Mouse (Mus musculus) liver, embryonic 13.5 days (tissue): ENCODE measurements around the gene Oxnad1. TPM values are rescaled to one million over a fixed set of nuclear protein-coding genes. Genes with fewer than 3 reads are reported as not detected.

Source experiments
- ATAC-seq: fragments of 200-750 bp; cut with Nextera tagmentation; 2 replicates; pipeline ENCODE4 v1.8.0; 2017; ENCODE audit warnings: low read depth, mild to moderate bottlenecking, moderate number of reproducible peaks, moderate library complexity
- DNase-seq: peaks from one replicate; pipeline ENCODE4 v3.0.0; 2022
- H3K27ac ChIP-seq: fragments of 300-500 bp; sonication (generic); 2 replicates; pipeline ENCODE4 v1.5.1; 2015; ENCODE audit warnings: moderate library complexity, mild to moderate bottlenecking, inconsistent platforms
- H3K27me3 ChIP-seq: fragments of 300-500 bp; sonication (generic); 2 replicates; pipeline ENCODE4 v1.6.1; 2015; ENCODE audit warnings: mild to moderate bottlenecking, inconsistent platforms
- H3K36me3 ChIP-seq: fragments of 300-500 bp; sonication (generic); 2 replicates; pipeline ENCODE4 v1.6.1; 2015; ENCODE audit warnings: mild to moderate bottlenecking, inconsistent platforms
- H3K4me1 ChIP-seq: fragments of 300-500 bp; sonication (generic); replicated peaks from 2 replicates; pipeline ENCODE4 v1.6.1; 2015; ENCODE audit warnings: inconsistent platforms
- H3K4me2 ChIP-seq: fragments of 300-500 bp; sonication (generic); 2 replicates; pipeline ENCODE4 v1.6.1; 2015; ENCODE audit warnings: inconsistent platforms, mild to moderate bottlenecking, moderate library complexity
- H3K4me3 ChIP-seq: fragments of 300-500 bp; sonication (generic); replicated peaks from 2 replicates; pipeline ENCODE4 v1.5.1; 2015; ENCODE audit warnings: mild to moderate bottlenecking, inconsistent platforms
- H3K9ac ChIP-seq: fragments of 300-500 bp; sonication (generic); 2 replicates; pipeline ENCODE4 v1.6.1; 2015; ENCODE audit warnings: mild to moderate bottlenecking, inconsistent platforms
- H3K9me3 ChIP-seq: fragments of 300-500 bp; sonication (generic); replicated peaks from 2 replicates; pipeline ENCODE4 v1.6.1; 2016; ENCODE audit warnings: inconsistent platforms
- WGBS: fragments of 180-500 bp; shearing (Covaris S2); methylation state at CpG from one replicate; pipeline ENCODE4 v1.1.7; 2015; ENCODE audit not compliant: insufficient replicate concordance; 5-methylcytosine and 5-hydroxymethylcytosine counted together
- polyA plus RNA-seq: library from polyadenylated mRNA; unstranded; fragments of >200 nt; fragmentation: Nextera tagmentation; extraction: Ambion mirVana; gene quantifications from 2 replicates; pipeline ENCODE4 v1.2.1, GENCODE M21; 2015

Gene Oxnad1
- 23.4 and 24.1 TPM in 2 replicates for polyA plus RNA-seq

- H3K9me3 ChIP-seq: no peaks in the 10 kb centered on the region
- peak within 1 kb of the TSS; percentile 86 for H3K9ac ChIP-seq
- H3K27me3 ChIP-seq: no peaks in the 10 kb centered on the region
- H3K4me1 ChIP-seq: peaks cover 30% of the 10 kb centered on the region
- peak; percentile 89 for ATAC-seq
- peak; percentile 6 for DNase-seq
- H3K36me3 ChIP-seq: peaks cover 32% of the 10 kb centered on the region
- H3K4me2 ChIP-seq: peak within 1 kb of the TSS; percentile 85
- peak within 1 kb of the TSS; percentile 95 for H3K27ac ChIP-seq
- H3K4me3 ChIP-seq: peak within 1 kb of the TSS; percentile 77
- WGBS: 1% methylated on average over 22 of the region's 22 CpGs
Observed at GRCm38 (mm10) chr14:32084761-32085485, at the start of gene Oxnad1. TSS of gene Oxnad1 (plus strand) at chr14:32085374.

DNA sequence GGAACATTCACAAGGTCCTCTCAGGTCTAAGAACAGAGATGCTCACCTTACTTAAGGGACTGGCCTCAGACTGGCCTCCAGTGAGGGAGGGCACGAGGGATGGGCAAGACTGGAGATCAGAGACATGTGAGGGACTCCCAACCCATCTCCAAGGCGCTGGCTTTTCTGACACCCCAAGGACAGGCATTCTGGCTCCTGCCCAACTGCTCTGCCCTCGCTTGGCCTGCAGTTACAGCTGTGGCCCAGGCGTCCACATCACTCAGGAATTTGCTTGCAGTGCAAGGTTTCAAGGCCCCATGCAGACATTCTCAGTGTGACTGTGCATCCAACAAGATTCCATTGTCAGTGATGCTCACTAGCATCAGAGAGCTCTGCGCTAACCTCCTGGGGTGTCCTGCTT lies 48.7 kb upstream of the Oxnad1 start:
- Histone ChIP-seq H3K4me3 (no peak overlapping the region), H3K9ac (no peak overlapping the region), H3K36me3 (no peaks in the 10 kb centered on the region), H3K4me2 (no peak overlapping the region), H3K27me3 (no peaks in the 10 kb centered on the region), H3K9me3 (no peaks in the 10 kb centered on the region), H3K27ac (no peak overlapping the region), H3K4me1 (peaks cover 39% of the 10 kb centered on the region)
- DNase-seq: no peak
- WGBS: 76% methylated on average over 5 of the region's 5 CpGs
- ATAC-seq: no peak

- Histone ChIP-seq H3K27ac (peak overlapping the region; percentile 80), H3K27me3 (no peaks in the 10 kb centered on the region), H3K4me3 (no peak overlapping the region), H3K9me3 (no peaks in the 10 kb centered on the region), H3K4me1 (peaks cover 39% of the 10 kb centered on the region), H3K4me2 (peak overlapping the region; percentile 39), H3K9ac (peak overlapping the region; percentile 46; the same call in 1 of the 2 replicates), H3K36me3 (no peaks in the 10 kb centered on the region)
- peak; percentile 95 for ATAC-seq
- WGBS: 57% methylated on average over 8 of the region's 8 CpGs
- peak; percentile 11 for DNase-seq
Observed at GRCm38 (mm10) chr14:32037661-32038252, 47.4 kb upstream of the Oxnad1 start.

- Histone ChIP-seq H3K4me2 (no peak overlapping the region), H3K4me1 (peaks cover 30% of the 10 kb centered on the region), H3K27me3 (no peaks in the 10 kb centered on the region), H3K36me3 (no peaks in the 10 kb centered on the region), H3K9me3 (no peaks in the 10 kb centered on the region), H3K9ac (no peak overlapping the region), H3K4me3 (no peak overlapping the region), H3K27ac (no peak overlapping the region)
- DNase-seq (no peak), ATAC-seq (no peak)
- 58% methylated on average over 5 of the region's 5 CpGs for WGBS
Observed at GRCm38 (mm10) chr14:32042108-32042507, 43.1 kb upstream of the Oxnad1 start.

GRCm38 (mm10) chr14:32046357-32046756 lies 38.8 kb upstream of the Oxnad1 start:
- H3K4me1 ChIP-seq: 0 out of 2 replicates have a peak, but pooled peaks cover 5% of the 10 kb centered on the region
- 77% methylated on average over 8 of the region's 8 CpGs for WGBS
- no peak overlapping the region for H3K9ac ChIP-seq
- ATAC-seq (no peak), DNase-seq (no peak)
- H3K27me3 ChIP-seq: no peaks in the 10 kb centered on the region
- no peaks in the 10 kb centered on the region for H3K9me3 ChIP-seq
- H3K36me3 ChIP-seq: no peaks in the 10 kb centered on the region
- no peak overlapping the region for H3K4me3 ChIP-seq
- no peak overlapping the region for H3K27ac ChIP-seq
- H3K4me2 ChIP-seq: no peak overlapping the region

DNA sequence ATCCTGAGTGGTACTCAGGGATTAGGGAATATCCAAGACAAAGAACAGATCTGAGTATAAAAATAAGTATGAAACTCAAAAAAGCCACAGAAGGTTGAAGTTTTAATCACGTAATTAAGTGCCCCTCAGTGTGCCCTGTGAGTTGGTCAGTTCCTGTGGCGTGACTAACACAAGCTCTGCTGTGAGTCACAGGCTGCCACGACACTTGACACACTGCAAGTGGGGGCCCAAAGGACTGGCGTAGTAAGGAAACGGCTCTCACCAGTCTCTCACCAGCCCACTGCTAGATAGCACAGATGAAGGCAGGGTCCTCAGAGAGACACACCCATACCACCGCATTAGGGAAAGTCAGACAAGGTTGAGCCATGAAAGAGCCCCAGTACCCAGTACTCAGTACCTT lies 35.0 kb upstream of the Oxnad1 start:
- Histone ChIP-seq H3K4me1 (peaks cover 12% of the 10 kb centered on the region; the same call in 1 of the 2 replicates), H3K9ac (no peak overlapping the region), H3K4me2 (no peak overlapping the region), H3K27ac (no peak overlapping the region), H3K36me3 (no peaks in the 10 kb centered on the region), H3K4me3 (no peak overlapping the region), H3K27me3 (no peaks in the 10 kb centered on the region), H3K9me3 (0 out of 2 replicates have a peak, but pooled peaks cover 3% of the 10 kb centered on the region)
- 49% methylated on average over 6 of the region's 6 CpGs for WGBS
- no peak for ATAC-seq
- DNase-seq: no peak

DNA sequence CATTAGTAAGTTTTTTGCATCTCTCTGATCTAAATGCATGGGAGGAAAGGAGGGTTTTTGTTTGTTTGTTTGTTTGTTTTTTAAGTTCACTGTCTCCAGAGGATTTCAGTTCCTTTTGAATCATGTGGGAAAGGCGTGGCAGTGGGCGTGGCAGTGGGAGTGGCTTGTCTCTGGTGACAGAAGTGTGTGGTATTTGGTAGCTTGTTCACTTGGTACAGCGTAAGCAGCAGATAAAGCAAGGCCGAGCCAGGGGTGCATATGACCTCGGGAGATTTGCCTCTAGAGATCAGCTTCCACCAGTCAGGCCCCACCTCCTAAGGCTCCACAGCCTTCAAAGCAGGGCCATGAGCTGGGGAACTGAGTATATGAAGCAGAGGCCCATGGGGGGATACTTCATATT lies 31.3 kb upstream of the Oxnad1 start:
- DNase-seq (no peak), ATAC-seq (no peak)
- Histone ChIP-seq H3K27ac (no peak overlapping the region), H3K4me2 (no peak overlapping the region), H3K36me3 (no peaks in the 10 kb centered on the region), H3K4me1 (peaks cover 12% of the 10 kb centered on the region; the same call in 1 of the 2 replicates), H3K27me3 (no peaks in the 10 kb centered on the region), H3K9ac (no peak overlapping the region), H3K9me3 (0 out of 2 replicates have a peak, but pooled peaks cover 6% of the 10 kb centered on the region), H3K4me3 (no peak overlapping the region)
- WGBS: 46% methylated on average over 5 of the region's 5 CpGs

- WGBS: 62% methylated on average over 10 of the region's 10 CpGs
Observed at GRCm38 (mm10) chr14:32054788-32055187, 30.4 kb upstream of the Oxnad1 start.

GRCm38 (mm10) chr14:32055781-32056180 lies 29.4 kb upstream of the Oxnad1 start:
- no peaks in the 10 kb centered on the region for H3K36me3 ChIP-seq
- 0 out of 2 replicates have a peak, but pooled peaks cover 6% of the 10 kb centered on the region for H3K9me3 ChIP-seq
- no peak overlapping the region for H3K9ac ChIP-seq
- no peak overlapping the region for H3K4me3 ChIP-seq
- no peaks in the 10 kb centered on the region for H3K27me3 ChIP-seq
- no peak for ATAC-seq
- no peak for DNase-seq
- peaks cover 7% of the 10 kb centered on the region; the same call in 1 of the 2 replicates for H3K4me1 ChIP-seq
- 57% methylated on average over 8 of the region's 8 CpGs for WGBS
- no peak overlapping the region for H3K27ac ChIP-seq
- no peak overlapping the region for H3K4me2 ChIP-seq

More at GRCm38 (mm10) chr14:32054788-32055187, 30.4 kb upstream of the Oxnad1 start:
- peaks cover 12% of the 10 kb centered on the region; the same call in 1 of the 2 replicates for H3K4me1 ChIP-seq
- H3K9ac ChIP-seq: no peak overlapping the region
- 0 out of 2 replicates have a peak, but pooled peaks cover 6% of the 10 kb centered on the region for H3K9me3 ChIP-seq
- no peaks in the 10 kb centered on the region for H3K27me3 ChIP-seq
- H3K4me2 ChIP-seq: no peak overlapping the region
- no peaks in the 10 kb centered on the region for H3K36me3 ChIP-seq
- ATAC-seq (no peak), DNase-seq (no peak)
- H3K27ac ChIP-seq: no peak overlapping the region
- H3K4me3 ChIP-seq: no peak overlapping the region

DNA sequence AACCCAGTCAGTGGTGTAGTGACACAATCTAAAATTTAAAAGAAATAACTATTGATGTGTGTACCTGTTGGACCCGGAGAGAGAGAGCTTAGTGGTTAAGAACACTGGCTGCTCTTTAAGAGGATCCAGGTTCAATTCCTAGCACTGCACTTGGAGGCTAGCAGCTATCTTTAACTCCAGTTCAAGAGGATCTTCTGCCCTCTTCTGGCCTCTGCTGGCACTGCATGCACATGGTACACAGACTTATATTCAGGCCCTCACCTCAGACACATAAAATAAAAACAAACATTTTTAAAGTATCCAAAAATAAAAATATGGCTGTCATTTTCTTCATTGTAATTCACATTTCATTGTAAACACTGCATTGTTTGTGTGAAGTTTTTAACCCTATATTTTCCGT lies 28.5 kb upstream of the Oxnad1 start:
- Histone ChIP-seq H3K9ac (no peak overlapping the region), H3K36me3 (no peaks in the 10 kb centered on the region), H3K4me1 (peaks cover 7% of the 10 kb centered on the region; the same call in 1 of the 2 replicates), H3K27ac (no peak overlapping the region), H3K4me2 (no peak overlapping the region), H3K27me3 (no peaks in the 10 kb centered on the region), H3K9me3 (0 out of 2 replicates have a peak, but pooled peaks cover 6% of the 10 kb centered on the region), H3K4me3 (no peak overlapping the region)
- no peak for DNase-seq
- no peak for ATAC-seq
- WGBS: 83% methylated on average over 2 of the region's 2 CpGs

DNA sequence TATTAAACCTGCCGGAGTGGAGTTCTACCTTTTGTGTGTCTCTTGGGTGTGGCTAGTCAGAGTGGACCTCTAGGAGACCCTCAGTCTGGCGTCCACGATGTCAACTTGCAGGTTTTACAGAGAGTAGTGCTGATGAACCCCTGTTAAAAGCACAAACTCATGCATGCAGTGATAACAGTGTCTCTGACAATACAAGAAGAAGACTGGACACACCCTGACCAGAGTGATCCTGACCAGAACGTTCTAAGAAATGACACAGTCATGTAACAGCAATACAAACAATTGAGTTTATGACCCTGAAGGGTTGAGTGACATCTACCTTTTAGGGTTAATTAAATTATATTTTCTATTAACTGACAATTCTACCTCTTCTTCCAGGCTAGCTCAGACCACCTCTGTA lies 27.5 kb upstream of the Oxnad1 start:
- 0 out of 2 replicates have a peak, but pooled peaks cover 6% of the 10 kb centered on the region for H3K9me3 ChIP-seq
- H3K4me3 ChIP-seq: no peak overlapping the region
- peaks cover 7% of the 10 kb centered on the region; the same call in 1 of the 2 replicates for H3K4me1 ChIP-seq
- H3K27me3 ChIP-seq: no peaks in the 10 kb centered on the region
- H3K36me3 ChIP-seq: no peaks in the 10 kb centered on the region
- ATAC-seq (no peak), DNase-seq (no peak)
- H3K27ac ChIP-seq: no peak overlapping the region
- no peak overlapping the region for H3K9ac ChIP-seq
- WGBS: 56% methylated on average over 4 of the region's 4 CpGs
- H3K4me2 ChIP-seq: no peak overlapping the region
